ENCODE assay signal across 10 mouse cellular contexts in genomic region chr13:116294151-116294461, GRCm38 (mm10). TPM values are rescaled to one million over a fixed set of nuclear protein-coding genes. Genes with fewer than 3 reads are reported as not detected.
A peak's percentile ranks its signal among the peaks of the same experiment; 100 is the strongest.
DNase-seq lines count a peak whose midpoint lies in the region; ATAC-seq and TF ChIP-seq lines count a peak whose summit lies in the region.
"Had no signal": no experiment of that assay in that cellular context is flagged by ENCODE, and none has a peak within 500 bp of the region (broad histone marks: within the 10 kb centered on the region; RNA-seq: fewer than 3 reads in every experiment).

No protein-coding gene starts in this region.

- no peaks in the 10 kb centered on the region for H3K9me3 ChIP-seq in heart, embryonic 15.5 days (replicated peaks)
- H3K9me3 ChIP-seq in E14TG2a.4 (ENCODE audit: low read length), result peaks cover 3% of the 10 kb centered on the region; the same call in 1 of the 2 replicates
- no peaks in the 10 kb centered on the region for H3K9me3 ChIP-seq in forebrain, embryonic 13.5 days (replicated peaks)
- no peaks in the 10 kb centered on the region for H3K9me3 ChIP-seq in limb, embryonic 15.5 days

- no peak for ATAC-seq in heart, embryonic 15.5 days (replicated peaks; ENCODE audit: insufficient number of reproducible peaks, insufficient read depth, low FRiP score, low read depth)
- peak; percentile 19; the same call in 1 of the 2 replicates for ATAC-seq in forebrain, embryonic 13.5 days
- no peak for ATAC-seq in limb, embryonic 15.5 days (ENCODE audit: insufficient number of reproducible peaks, low FRiP score, low TSS enrichment, low read depth)

- H3K4me1 ChIP-seq in heart, embryonic 15.5 days (replicated peaks), result peaks cover 18% of the 10 kb centered on the region; the same call in 1 of the 2 replicates
- H3K4me1 ChIP-seq in E14TG2a.4 (replicated peaks; ENCODE audit: low read depth, low read length), result peaks cover 22% of the 10 kb centered on the region
- H3K4me1 ChIP-seq in forebrain, embryonic 13.5 days, result peaks cover 11% of the 10 kb centered on the region
- peaks cover 11% of the 10 kb centered on the region for H3K4me1 ChIP-seq in limb, embryonic 15.5 days

- peak overlapping the region; percentile 44 for H3K4me2 ChIP-seq in heart, embryonic 15.5 days
- H3K4me2 ChIP-seq in forebrain, embryonic 13.5 days, result peak overlapping the region; percentile 40
- peak overlapping the region; percentile 24; the same call in 1 of the 2 replicates for H3K4me2 ChIP-seq in limb, embryonic 15.5 days

- H3K4me3 ChIP-seq in heart, embryonic 15.5 days, result peak overlapping the region; percentile 20
- peak overlapping the region; percentile 60 for H3K4me3 ChIP-seq in E14TG2a.4 (replicated peaks; ENCODE audit: low read length)
- peak overlapping the region; percentile 13 for H3K4me3 ChIP-seq in forebrain, embryonic 13.5 days
- peak overlapping the region; percentile 13; the same call in 1 of the 2 replicates for H3K4me3 ChIP-seq in limb, embryonic 15.5 days

- no peak overlapping the region for H3K9ac ChIP-seq in heart, embryonic 15.5 days
- peak overlapping the region; percentile 14; the same call in 1 of the 2 replicates for H3K9ac ChIP-seq in forebrain, embryonic 13.5 days
- no peak overlapping the region for H3K9ac ChIP-seq in limb, embryonic 15.5 days

- H3K27me3 ChIP-seq in heart, embryonic 15.5 days, result peaks cover 65% of the 10 kb centered on the region
- H3K27me3 ChIP-seq in E14TG2a.4 (ENCODE audit: insufficient read depth, low read length), result peaks cover 52% of the 10 kb centered on the region
- peaks cover 76% of the 10 kb centered on the region for H3K27me3 ChIP-seq in forebrain, embryonic 13.5 days
- peaks cover 59% of the 10 kb centered on the region for H3K27me3 ChIP-seq in limb, embryonic 15.5 days

- intact Hi-C loops in left cerebral cortex, postnatal 4 days (cut with DNase I), result no loop called here

- no peak overlapping the region for H3K27ac ChIP-seq in heart, embryonic 15.5 days
- no peak overlapping the region for H3K27ac ChIP-seq in forebrain, embryonic 13.5 days
- no peak overlapping the region for H3K27ac ChIP-seq in limb, embryonic 15.5 days

- WGBS in heart, embryonic 15.5 days, result under 1% methylated on average over 11 of the region's 11 CpGs
- under 1% methylated on average over 11 of the region's 11 CpGs for WGBS in forebrain, embryonic 13.5 days
- under 1% methylated on average over 11 of the region's 11 CpGs for WGBS in limb, embryonic 15.5 days

- no peak for DNase-seq in heart, adult 11 months
- DNase-seq in cerebellum, postnatal 14 days, result no peak
- DNase-seq in left cerebral cortex, postnatal 4 days, result no peak
- no peak for DNase-seq in layer of hippocampus, postnatal 25 days (ENCODE audit: extremely low spot score in 1 of 2, low spot score in 1 of 2)

- no peak for TF ChIP-seq CTCF in E14TG2a.4 (conservative IDR thresholded peaks at IDR 0.05; ENCODE audit: low read length)

- no peaks in the 10 kb centered on the region for H3K36me3 ChIP-seq in heart, embryonic 15.5 days
- no peaks in the 10 kb centered on the region for H3K36me3 ChIP-seq in E14TG2a.4 (ENCODE audit: insufficient read depth, low read length)
- H3K36me3 ChIP-seq in forebrain, embryonic 13.5 days (ENCODE audit: poor library complexity, severe bottlenecking), result no peaks in the 10 kb centered on the region
- no peaks in the 10 kb centered on the region for H3K36me3 ChIP-seq in limb, embryonic 15.5 days

RNA-seq across cellular contexts. Expression of gene Isl1, which starts 15.4 kb away (rescaled TPM):
- 2.1 and 8.5 TPM in 2 replicates for polyA plus RNA-seq in heart, embryonic 15.5 days (2015; fragmentation: Nextera tagmentation; extraction: Ambion mirVana)
- 79.0 and 93.1 TPM in 2 replicates for polyA plus RNA-seq in forebrain, embryonic 13.5 days (2015; fragmentation: Nextera tagmentation; extraction: Ambion mirVana)
- 1.1 and 1.5 TPM in 2 replicates for polyA plus RNA-seq in limb, embryonic 15.5 days (2015; fragmentation: Nextera tagmentation; extraction: Ambion mirVana)
- total RNA-seq in left cerebral cortex, postnatal 4 days (2021), result 10 to 100 TPM in 1 of 2 experiments, 1 to 10 TPM in 1; 3.6 to 10.5 TPM
- total RNA-seq in layer of hippocampus, postnatal 25 days (2021), result not detected
- total RNA-seq: granulocyte monocyte progenitor cell, adult 5-6 weeks; layer of hippocampus, adult 8-10 months had no signal
